Mouse (Mus musculus) heart, embryonic 14.5 days (tissue): ENCODE measurements around the gene Jak2. TPM values are rescaled to one million over a fixed set of nuclear protein-coding genes. Genes with fewer than 3 reads are reported as not detected.

Source experiments
- ATAC-seq: fragments of 200-750 bp; cut with Nextera tagmentation; 2 replicates; pipeline ENCODE4 v1.8.0; 2017; ENCODE audit warnings: low read depth, moderate TSS enrichment; ENCODE audit not compliant: insufficient number of reproducible peaks, insufficient read depth, low FRiP score
- H3K27ac ChIP-seq, 2 experiments: fragments of 200-500 bp in 1 of 2; fragments of 300-500 bp in 1 of 2; sonication (generic) in 1 of 2; replicated peaks in 1 of 2; 2 replicates each; pipeline ENCODE4 v1.5.1; 2012 to 2014; ENCODE audit warnings: low read depth in 2 of 2, low read length in 2 of 2, control low read depth in 1 of 2, mild to moderate bottlenecking in 1 of 2, mixed read lengths in 1 of 2; ENCODE audit not compliant: control insufficient read depth in 1 of 2, insufficient read depth in 1 of 2
- H3K27me3 ChIP-seq: fragments of 300-500 bp; sonication (generic); 2 replicates; pipeline ENCODE4 v1.6.1; 2014; ENCODE audit warnings: mild to moderate bottlenecking, low read length, control low read depth; ENCODE audit not compliant: control insufficient read depth, insufficient read depth
- H3K36me3 ChIP-seq: fragments of 300-500 bp; sonication (generic); 2 replicates; pipeline ENCODE4 v1.6.1; 2014; ENCODE audit warnings: mild to moderate bottlenecking, control low read depth, low read length, mixed read lengths; ENCODE audit not compliant: control insufficient read depth, insufficient read depth
- H3K4me1 ChIP-seq, 2 experiments: fragments of 200-500 bp in 1 of 2; fragments of 300-500 bp in 1 of 2; sonication (generic) in 1 of 2; 2 replicates each; pipeline ENCODE4 v1.6.1; 2012 to 2014; ENCODE audit warnings: low read length in 2 of 2, control low read depth in 1 of 2, mixed read lengths in 1 of 2; ENCODE audit not compliant: control insufficient read depth in 2 of 2, insufficient read depth in 2 of 2
- H3K4me2 ChIP-seq: fragments of 300-500 bp; sonication (generic); 2 replicates; pipeline ENCODE4 v1.6.1; 2014; ENCODE audit warnings: mild to moderate bottlenecking, low read length
- H3K4me3 ChIP-seq, 2 experiments: fragments of 200-500 bp in 1 of 2; fragments of 300-500 bp in 1 of 2; sonication (generic) in 1 of 2; 2 replicates each; pipeline ENCODE4 v1.5.1; 2012 to 2014; ENCODE audit warnings: low read length in 2 of 2, mild to moderate bottlenecking in 2 of 2, control low read depth in 1 of 2, low read depth in 1 of 2, moderate library complexity in 1 of 2; ENCODE audit not compliant: control insufficient read depth in 1 of 2, insufficient read depth in 1 of 2
- H3K9ac ChIP-seq: fragments of 300-500 bp; sonication (generic); 2 replicates; pipeline ENCODE4 v1.6.1; 2014; ENCODE audit warnings: mild to moderate bottlenecking, low read length
- H3K9me3 ChIP-seq: fragments of 300-500 bp; sonication (generic); 2 replicates; pipeline ENCODE4 v1.6.1; 2016; ENCODE audit warnings: low read length, control low read depth; ENCODE audit not compliant: control insufficient read depth
- WGBS: fragments of 180-500 bp; shearing (Covaris S2); extraction: QIAGEN DNeasy Blood & Tissue Kit; methylation state at CpG from one replicate; pipeline ENCODE4 v1.1.7; 2014; 5-methylcytosine and 5-hydroxymethylcytosine counted together
- polyA plus RNA-seq: library from polyadenylated mRNA; unstranded; fragments of >200 nt; fragmentation: Nextera tagmentation; extraction: Ambion mirVana; gene quantifications from 2 replicates; pipeline ENCODE4 v1.2.1, GENCODE M21; 2014

The Jak2 gene
- polyA plus RNA-seq, 1 experiment from 2014 or later, result 11.1 TPM

DNA sequence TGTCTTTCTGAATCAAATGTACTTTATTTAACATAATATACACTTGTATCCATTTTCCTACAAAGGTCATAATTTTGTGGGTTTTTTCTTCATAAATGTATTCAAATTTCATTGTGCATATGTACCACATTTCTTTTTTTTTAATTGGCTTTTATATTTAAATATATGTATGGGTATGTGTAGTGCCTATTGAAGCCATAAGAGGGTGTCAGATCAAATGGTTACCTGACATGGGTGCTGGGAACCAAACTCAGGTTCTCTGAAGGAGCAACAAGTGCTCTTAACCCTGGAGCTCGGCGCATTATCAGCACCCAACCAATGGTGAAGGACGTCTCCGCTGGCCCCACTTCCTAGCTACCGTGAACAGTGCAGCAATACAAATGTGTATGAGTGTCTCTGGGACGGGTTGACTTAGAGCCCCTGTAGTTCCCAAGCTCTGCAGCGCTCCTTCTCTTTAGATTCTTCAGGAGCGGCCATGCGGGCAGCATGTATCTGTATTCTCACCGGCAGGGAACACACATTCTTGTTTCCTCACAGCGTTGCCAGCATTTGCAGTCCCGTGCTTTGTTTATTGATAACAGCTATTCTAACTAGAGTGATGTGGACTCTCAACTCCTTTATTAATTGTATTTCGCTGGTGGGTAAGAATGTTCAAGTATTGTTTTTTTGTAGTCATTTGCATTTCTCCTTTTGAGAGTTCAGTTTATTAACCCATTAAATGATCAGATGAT lies 75.4 kb downstream of the Jak2 start:
- Histone ChIP-seq H3K9me3 (no peaks in the 10 kb centered on the region), H3K4me2 (no peak overlapping the region), H3K27ac (no peak overlapping the region), H3K36me3 (no peaks in the 10 kb centered on the region), H3K9ac (no peak overlapping the region), H3K4me1 (peaks cover 0 to 3% of the 10 kb centered on the region in 2 experiments; a peak in 1 of 4 replicates), H3K4me3 (no peak overlapping the region), H3K27me3 (no peaks in the 10 kb centered on the region)
- ATAC-seq, result no peak
- WGBS, result 70% methylated on average over 13 of the region's 13 CpGs

DNA sequence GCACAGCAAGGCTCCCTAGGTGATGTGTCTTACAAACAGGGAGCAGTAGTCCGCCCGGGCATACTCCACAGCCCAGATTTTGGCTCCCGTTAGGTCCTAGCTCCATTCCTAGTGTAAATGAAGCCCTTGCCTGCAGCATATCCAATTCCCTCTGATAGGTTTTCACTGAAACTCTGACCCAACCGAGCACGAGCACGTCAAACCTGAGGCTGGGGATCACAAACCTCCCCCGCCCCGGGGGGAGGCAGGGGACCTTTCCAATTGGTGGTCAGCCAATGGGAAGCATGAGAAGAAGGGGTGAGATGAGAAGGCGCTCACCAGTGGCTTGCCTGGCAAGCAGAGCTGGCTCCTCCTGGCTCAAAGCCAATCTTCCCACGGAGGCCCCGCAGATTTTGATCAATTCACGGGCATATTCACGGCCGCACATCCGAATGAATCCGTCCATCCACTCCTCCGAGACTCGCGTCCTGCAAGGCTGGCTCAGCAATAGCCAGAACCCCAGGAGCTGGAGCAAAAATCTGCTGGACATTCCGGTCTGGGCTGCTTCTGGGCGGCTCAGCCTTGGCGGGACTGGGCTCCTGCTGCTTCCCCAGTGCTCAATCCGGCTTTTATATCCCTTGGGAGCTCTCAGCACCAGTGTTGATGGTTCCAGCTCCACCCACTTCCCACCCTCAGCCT lies 82.6 kb downstream of the Jak2 start, which contains the start of gene Rln1:
Gene Rln1, minus strand, starts transcription at position 603 of the 678 bp plus-strand sequence.
- no peak for ATAC-seq
- Histone ChIP-seq H3K9me3 (no peaks in the 10 kb centered on the region), H3K27ac (no peak within 1 kb of the TSS), H3K36me3 (no peaks in the 10 kb centered on the region), H3K4me2 (peak within 1 kb of the TSS; percentile 87), H3K4me3 (peak within 1 kb of the TSS; percentile 43 to 46), H3K4me1 (peaks cover 4 to 9% of the 10 kb centered on the region in 2 experiments), H3K27me3 (no peaks in the 10 kb centered on the region), H3K9ac (peak within 1 kb of the TSS; percentile 67)
- WGBS, result 2% methylated on average over 23 of the region's 23 CpGs

GRCm38 (mm10) chr19:29336624-29337023 lies 85.0 kb downstream of the Jak2 start:
- WGBS, result 86% methylated on average over 2 of the region's 2 CpGs
- peaks cover 4 to 9% of the 10 kb centered on the region in 2 experiments for H3K4me1 ChIP-seq
- no peak overlapping the region for H3K4me3 ChIP-seq
- H3K36me3 ChIP-seq, result no peaks in the 10 kb centered on the region
- H3K9ac ChIP-seq, result no peak overlapping the region
- H3K9me3 ChIP-seq, result no peaks in the 10 kb centered on the region
- ATAC-seq, result no peak
- no peak overlapping the region for H3K4me2 ChIP-seq
- no peaks in the 10 kb centered on the region for H3K27me3 ChIP-seq
- no peak overlapping the region for H3K27ac ChIP-seq

- Histone ChIP-seq H3K27me3 (no peaks in the 10 kb centered on the region), H3K9me3 (no peaks in the 10 kb centered on the region), H3K4me2 (no peak overlapping the region), H3K36me3 (no peaks in the 10 kb centered on the region), H3K9ac (no peak overlapping the region), H3K4me3 (no peak overlapping the region), H3K27ac (no peak overlapping the region), H3K4me1 (no peaks in the 10 kb centered on the region)
- WGBS, result 83% methylated on average over 4 of the region's 4 CpGs
- no peak for ATAC-seq
These were observed 89.4 kb downstream of the Jak2 start for GRCm38 (mm10) chr19:29341029-29341428.

DNA sequence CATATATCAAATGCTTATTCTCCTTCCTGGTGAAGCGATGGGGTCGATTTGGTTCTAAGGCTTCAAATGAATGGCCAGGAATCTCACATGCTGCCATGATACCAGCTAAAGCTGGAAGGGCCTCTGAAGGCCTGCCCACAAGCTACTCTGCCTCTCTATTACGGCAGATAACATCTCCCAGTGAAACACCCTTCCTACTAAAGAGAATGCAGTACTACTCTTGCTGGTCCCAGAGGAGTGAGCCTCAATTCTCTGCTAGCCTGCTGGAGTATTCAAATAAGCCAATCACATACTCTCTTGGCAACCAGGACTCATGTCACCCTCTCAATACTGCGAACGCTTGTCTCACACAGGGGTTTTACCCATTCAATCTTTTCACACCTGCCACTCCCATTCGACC lies 90.7 kb downstream of the Jak2 start:
- Histone ChIP-seq H3K27ac (no peak overlapping the region), H3K4me3 (no peak overlapping the region), H3K9ac (no peak overlapping the region), H3K36me3 (no peaks in the 10 kb centered on the region), H3K4me1 (no peaks in the 10 kb centered on the region), H3K4me2 (no peak overlapping the region), H3K9me3 (no peaks in the 10 kb centered on the region), H3K27me3 (no peaks in the 10 kb centered on the region)
- WGBS, result 62% methylated on average over 6 of the region's 6 CpGs
- ATAC-seq, result no peak

- Histone ChIP-seq H3K4me1 (no peaks in the 10 kb centered on the region), H3K9me3 (no peaks in the 10 kb centered on the region)
These were observed 93.2 kb downstream of the Jak2 start for GRCm38 (mm10) chr19:29344868-29345267.

DNA sequence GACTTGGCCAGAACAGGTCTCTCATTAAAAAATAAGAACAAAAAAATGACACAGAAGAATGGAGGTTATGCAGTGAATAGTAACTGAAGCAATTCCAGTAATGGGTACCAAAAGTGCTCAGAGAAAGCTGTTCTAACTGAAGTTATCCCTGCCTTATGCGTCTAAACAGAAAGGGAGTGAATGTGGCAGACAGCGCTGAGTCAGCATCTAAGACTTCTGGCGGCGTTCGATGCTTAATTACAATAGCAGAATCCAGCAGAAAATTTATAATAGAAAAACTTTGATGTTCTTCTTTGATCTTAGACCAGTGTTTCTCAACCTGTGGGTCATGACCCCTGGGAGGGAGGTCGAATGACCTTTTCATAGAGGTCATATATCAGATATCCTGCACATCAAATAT lies 94.0 kb downstream of the Jak2 start:
- no peak overlapping the region for H3K9ac ChIP-seq
- H3K9me3 ChIP-seq, result no peaks in the 10 kb centered on the region
- no peak overlapping the region for H3K4me2 ChIP-seq
- no peak overlapping the region for H3K4me3 ChIP-seq
- H3K36me3 ChIP-seq, result peaks cover 15% of the 10 kb centered on the region
- no peaks in the 10 kb centered on the region for H3K4me1 ChIP-seq
- no peak for ATAC-seq
- H3K27me3 ChIP-seq, result no peaks in the 10 kb centered on the region
- WGBS, result 85% methylated on average over 6 of the region's 6 CpGs
- H3K27ac ChIP-seq, result no peak overlapping the region

More at GRCm38 (mm10) chr19:29344868-29345267, 93.2 kb downstream of the Jak2 start:
- Histone ChIP-seq H3K4me3 (no peak overlapping the region), H3K4me2 (no peak overlapping the region), H3K9ac (no peak overlapping the region), H3K36me3 (peaks cover 9% of the 10 kb centered on the region), H3K27me3 (no peaks in the 10 kb centered on the region), H3K27ac (no peak overlapping the region)
- no peak; the same call in 1 of the 2 replicates for ATAC-seq
